Mouse (Mus musculus) hindbrain, embryonic 11.5 days (tissue): Measurements from ENCODE around the gene Ncapd2. TPM values are rescaled to one million over a fixed set of nuclear protein-coding genes. Genes with fewer than 3 reads are reported as not detected.

Experiments
- ATAC-seq: fragments of 200-750 bp; cut with Nextera tagmentation; 2 replicates; pipeline ENCODE4 v1.8.0; 2017; ENCODE audit warnings: mild to moderate bottlenecking, moderate TSS enrichment, moderate library complexity; ENCODE audit not compliant: low FRiP score
- DNase-seq: peaks from one replicate; pipeline ENCODE4 v3.0.0-alpha.2; 2015; ENCODE audit warnings: low spot score
- H3K27ac ChIP-seq: fragments of 300-500 bp; sonication (generic); 2 replicates; pipeline ENCODE4 v1.5.1; 2014; ENCODE audit warnings: mild to moderate bottlenecking, low read depth, low read length
- H3K27me3 ChIP-seq: fragments of 300-500 bp; sonication (generic); 2 replicates; pipeline ENCODE4 v1.6.1; 2014; ENCODE audit warnings: mild to moderate bottlenecking, low read length, moderate library complexity, mixed read lengths; ENCODE audit not compliant: control insufficient read depth, insufficient read depth
- H3K36me3 ChIP-seq: fragments of 300-500 bp; sonication (generic); 2 replicates; pipeline ENCODE4 v1.6.1; 2014; ENCODE audit warnings: mild to moderate bottlenecking, low read length, moderate library complexity, mixed read lengths; ENCODE audit not compliant: control insufficient read depth, insufficient read depth
- H3K4me1 ChIP-seq: fragments of 300-500 bp; sonication (generic); replicated peaks from 2 replicates; pipeline ENCODE4 v1.6.1; 2014; ENCODE audit warnings: low read length, mixed read lengths; ENCODE audit not compliant: control insufficient read depth, insufficient read depth
- H3K4me2 ChIP-seq: fragments of 300-500 bp; sonication (generic); replicated peaks from 2 replicates; pipeline ENCODE4 v1.6.1; 2014; ENCODE audit warnings: mild to moderate bottlenecking, low read depth, low read length
- H3K4me3 ChIP-seq: fragments of 300-500 bp; sonication (generic); 2 replicates; pipeline ENCODE4 v1.5.1; 2014; ENCODE audit warnings: low read depth, low read length
- H3K9ac ChIP-seq: fragments of 300-500 bp; sonication (generic); 2 replicates; pipeline ENCODE4 v1.6.1; 2014; ENCODE audit warnings: low read depth, low read length
- H3K9me3 ChIP-seq: fragments of 300-500 bp; sonication (generic); 2 replicates; pipeline ENCODE4 v1.6.1; 2016; ENCODE audit warnings: low read length; ENCODE audit not compliant: control insufficient read depth
- WGBS: fragments of 180-500 bp; shearing (Covaris S2); extraction: QIAGEN DNeasy Blood & Tissue Kit; methylation state at CpG from one replicate; pipeline ENCODE4 v1.1.7; 2014; 5-methylcytosine and 5-hydroxymethylcytosine counted together
- polyA plus RNA-seq: library from polyadenylated mRNA; unstranded; fragments of >200 nt; fragmentation: Nextera tagmentation; extraction: Ambion mirVana; gene quantifications from 2 replicates; pipeline ENCODE4 v1.2.1, GENCODE M21; 2014

Gene Ncapd2
- polyA plus RNA-seq, 1 experiment from 2014 or later, result 110 TPM

- Histone ChIP-seq H3K4me2 (no peak overlapping the region), H3K36me3 (no peaks in the 10 kb centered on the region), H3K4me1 (peaks cover 3% of the 10 kb centered on the region; the same call in 1 of the 2 replicates), H3K4me3 (no peak overlapping the region), H3K27me3 (no peaks in the 10 kb centered on the region), H3K9ac (no peak overlapping the region), H3K9me3 (no peaks in the 10 kb centered on the region), H3K27ac (no peak overlapping the region)
- DNase-seq (no peak), ATAC-seq (no peak)
- WGBS, result 76% methylated on average over 7 of the region's 7 CpGs
These were observed 42.5 kb upstream of the Ncapd2 start for GRCm38 (mm10) chr6:125233816-125234519.

- no peaks in the 10 kb centered on the region for H3K9me3 ChIP-seq
- DNase-seq, result no peak
- H3K27ac ChIP-seq, result no peak overlapping the region
- peaks cover 3% of the 10 kb centered on the region; the same call in 1 of the 2 replicates for H3K4me1 ChIP-seq
- no peak overlapping the region for H3K9ac ChIP-seq
- no peaks in the 10 kb centered on the region for H3K36me3 ChIP-seq
- H3K27me3 ChIP-seq, result no peaks in the 10 kb centered on the region
- no peak overlapping the region for H3K4me2 ChIP-seq
- ATAC-seq, result no peak
- no peak overlapping the region for H3K4me3 ChIP-seq
- 83% methylated on average over 6 of the region's 6 CpGs for WGBS
These were observed 41.0 kb upstream of the Ncapd2 start for GRCm38 (mm10) chr6:125232516-125232915.

- DNase-seq (no peak), ATAC-seq (no peak)
- peaks cover 3% of the 10 kb centered on the region; the same call in 1 of the 2 replicates for H3K4me1 ChIP-seq
- peak overlapping the region; percentile 78 for H3K4me2 ChIP-seq
- H3K27ac ChIP-seq, result no peak overlapping the region
- WGBS, result 58% methylated on average over 4 of the region's 4 CpGs
- H3K9me3 ChIP-seq, result no peaks in the 10 kb centered on the region
- no peaks in the 10 kb centered on the region for H3K36me3 ChIP-seq
- H3K9ac ChIP-seq, result peak overlapping the region; percentile 72; the same call in 1 of the 2 replicates
- no peaks in the 10 kb centered on the region for H3K27me3 ChIP-seq
- H3K4me3 ChIP-seq, result no peak overlapping the region
These were observed 40.5 kb upstream of the Ncapd2 start for GRCm38 (mm10) chr6:125232045-125232437.

- Histone ChIP-seq H3K4me1 (peaks cover 3% of the 10 kb centered on the region; the same call in 1 of the 2 replicates), H3K36me3 (no peaks in the 10 kb centered on the region), H3K9me3 (no peaks in the 10 kb centered on the region), H3K27me3 (no peaks in the 10 kb centered on the region), H3K27ac (no peak within 1 kb of the TSS), H3K4me2 (peak within 1 kb of the TSS; percentile 78), H3K9ac (peak within 1 kb of the TSS; percentile 72), H3K4me3 (peak within 1 kb of the TSS; percentile 36)
- 14% methylated on average over 16 of the region's 16 CpGs for WGBS
- ATAC-seq (peak; percentile 71), DNase-seq (peak; percentile 69)
These were observed 39.9 kb upstream of the Ncapd2 start, which contains the start of gene Tapbpl for GRCm38 (mm10) chr6:125231117-125232044. Gene Tapbpl, minus strand, starts transcription at chr6:125231860.

- Histone ChIP-seq H3K27ac (no peak overlapping the region), H3K36me3 (no peaks in the 10 kb centered on the region), H3K4me2 (no peak overlapping the region), H3K9me3 (no peaks in the 10 kb centered on the region), H3K9ac (no peak overlapping the region), H3K4me3 (no peak overlapping the region), H3K4me1 (peaks cover 3% of the 10 kb centered on the region; the same call in 1 of the 2 replicates), H3K27me3 (no peaks in the 10 kb centered on the region)
- DNase-seq (no peak), ATAC-seq (no peak)
- 60% methylated on average over 9 of the region's 9 CpGs for WGBS
These were observed 39.1 kb upstream of the Ncapd2 start for GRCm38 (mm10) chr6:125230571-125230970.

GRCm38 (mm10) chr6:125225518-125226115, 34.1 kb upstream of the Ncapd2 start:
- DNase-seq (no peak), ATAC-seq (no peak)
- Histone ChIP-seq H3K9me3 (no peaks in the 10 kb centered on the region), H3K4me1 (no peaks in the 10 kb centered on the region), H3K36me3 (no peaks in the 10 kb centered on the region), H3K9ac (no peak overlapping the region), H3K4me2 (no peak overlapping the region), H3K4me3 (no peak overlapping the region), H3K27ac (no peak overlapping the region), H3K27me3 (no peaks in the 10 kb centered on the region)
- 83% methylated on average over 5 of the region's 5 CpGs for WGBS

- Histone ChIP-seq H3K4me3 (no peak overlapping the region), H3K9ac (no peak overlapping the region), H3K4me2 (no peak overlapping the region), H3K27me3 (no peaks in the 10 kb centered on the region), H3K27ac (no peak overlapping the region), H3K9me3 (no peaks in the 10 kb centered on the region), H3K4me1 (no peaks in the 10 kb centered on the region), H3K36me3 (no peaks in the 10 kb centered on the region)
- 84% methylated on average over 3 of the region's 3 CpGs for WGBS
- DNase-seq (no peak), ATAC-seq (no peak)
These were observed 31.1 kb upstream of the Ncapd2 start for GRCm38 (mm10) chr6:125222577-125222976.

- H3K9me3 ChIP-seq, result no peaks in the 10 kb centered on the region
- ATAC-seq (no peak), DNase-seq (no peak)
- H3K4me1 ChIP-seq, result no peaks in the 10 kb centered on the region
- WGBS, result 74% methylated on average over 2 of the region's 2 CpGs
- no peak overlapping the region for H3K4me3 ChIP-seq
- H3K9ac ChIP-seq, result no peak overlapping the region
- no peaks in the 10 kb centered on the region for H3K36me3 ChIP-seq
- H3K27me3 ChIP-seq, result no peaks in the 10 kb centered on the region
- H3K4me2 ChIP-seq, result no peak overlapping the region
- no peak overlapping the region for H3K27ac ChIP-seq
These were observed 30.6 kb upstream of the Ncapd2 start for GRCm38 (mm10) chr6:125222146-125222545.
